Mouse (Mus musculus) hindbrain, embryonic 12.5 days (tissue): Measurements from ENCODE around the gene Tmc6. TPM values are rescaled to one million over a fixed set of nuclear protein-coding genes. Genes with fewer than 3 reads are reported as not detected.

Experiments used
- ATAC-seq: fragments of 200-750 bp; cut with Nextera tagmentation; 2 replicates; pipeline ENCODE4 v1.8.0; 2017; ENCODE audit warnings: moderate TSS enrichment; ENCODE audit not compliant: low FRiP score
- H3K27ac ChIP-seq: fragments of 300-500 bp; sonication (generic); 2 replicates; pipeline ENCODE4 v1.5.1; 2016; ENCODE audit warnings: mild to moderate bottlenecking
- H3K27me3 ChIP-seq: fragments of 300-500 bp; sonication (generic); 2 replicates; pipeline ENCODE4 v1.6.1; 2016; ENCODE audit warnings: mild to moderate bottlenecking
- H3K36me3 ChIP-seq: fragments of 300-500 bp; sonication (generic); 2 replicates; pipeline ENCODE4 v1.6.1; 2016; ENCODE audit warnings: mild to moderate bottlenecking
- H3K4me1 ChIP-seq: fragments of 300-500 bp; sonication (generic); 2 replicates; pipeline ENCODE4 v1.6.1; 2016
- H3K4me2 ChIP-seq: fragments of 300-500 bp; sonication (generic); replicated peaks from 2 replicates; pipeline ENCODE4 v1.6.1; 2016; ENCODE audit warnings: mild to moderate bottlenecking
- H3K4me3 ChIP-seq: fragments of 300-500 bp; sonication (generic); 2 replicates; pipeline ENCODE4 v1.5.1; 2016; ENCODE audit warnings: mild to moderate bottlenecking
- H3K9ac ChIP-seq: fragments of 300-500 bp; sonication (generic); 2 replicates; pipeline ENCODE4 v1.6.1; 2016; ENCODE audit warnings: mild to moderate bottlenecking, moderate library complexity
- H3K9me3 ChIP-seq: fragments of 300-500 bp; sonication (generic); replicated peaks from 2 replicates; pipeline ENCODE4 v1.6.1; 2016; ENCODE audit warnings: mild to moderate bottlenecking
- WGBS: fragments of 180-500 bp; shearing (Covaris S2); methylation state at CpG from one replicate; pipeline ENCODE4 v1.1.7; 2016; 5-methylcytosine and 5-hydroxymethylcytosine counted together
- polyA plus RNA-seq: library from polyadenylated mRNA; unstranded; fragments of >200 nt; fragmentation: Nextera tagmentation; extraction: Ambion mirVana; gene quantifications from 2 replicates; pipeline ENCODE4 v1.2.1, GENCODE M21; 2016

Tmc6 gene
- polyA plus RNA-seq, 1 experiment from 2014 or later: 9.2 TPM

DNA sequence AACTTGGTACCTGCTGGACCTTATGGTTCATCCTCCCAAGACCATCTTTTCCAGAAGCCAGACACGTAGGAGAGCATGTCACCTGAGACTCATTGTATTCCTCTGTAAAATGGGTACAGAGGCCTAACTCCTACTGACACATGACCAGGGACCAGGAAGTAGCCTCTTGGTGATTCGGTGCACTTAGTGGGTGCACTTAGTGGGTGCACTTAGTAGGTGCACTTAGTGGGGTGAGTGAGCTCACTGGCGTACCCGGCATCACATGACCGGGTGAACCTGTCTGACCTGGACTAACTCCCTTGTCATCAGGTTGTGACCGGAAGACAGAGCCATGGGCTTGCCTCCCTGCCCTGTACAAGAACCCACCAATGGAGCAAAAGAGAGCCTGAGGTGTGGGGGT is 24.8 kb upstream of the Tmc6 start:
- H3K36me3 ChIP-seq: no peaks in the 10 kb centered on the region
- no peak overlapping the region for H3K4me2 ChIP-seq
- WGBS: 93% methylated on average over 6 of the region's 6 CpGs

DNA sequence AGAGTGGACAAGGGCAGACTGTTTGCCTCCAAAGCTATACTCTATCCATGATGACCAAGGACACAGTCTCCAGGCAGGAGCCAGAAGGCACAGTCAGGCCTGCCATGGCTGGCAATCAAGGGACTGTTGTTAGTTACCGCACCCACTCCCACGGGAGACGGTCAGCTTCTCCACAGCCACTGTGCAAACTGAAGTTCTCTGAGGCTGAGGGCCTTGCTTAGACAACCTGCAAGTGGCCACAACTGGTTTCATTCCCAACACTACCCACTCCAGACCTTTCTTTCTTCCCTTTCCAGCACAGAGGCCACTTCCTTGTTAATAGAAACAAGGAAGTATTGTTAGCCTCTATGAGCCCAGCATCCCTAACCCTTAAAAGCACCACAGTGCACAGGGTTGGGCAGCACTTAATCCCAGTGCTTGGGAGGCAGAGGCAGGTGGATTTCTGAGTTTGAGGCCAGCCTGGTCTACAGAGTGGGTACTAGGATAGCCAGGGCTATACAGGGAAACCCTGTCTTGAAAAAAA is 21.2 kb upstream of the Tmc6 start:
- no peaks in the 10 kb centered on the region for H3K27me3 ChIP-seq
- no peaks in the 10 kb centered on the region for H3K36me3 ChIP-seq
- H3K27ac ChIP-seq: no peak overlapping the region
- no peak for ATAC-seq
- H3K4me2 ChIP-seq: no peak overlapping the region
- H3K9ac ChIP-seq: no peak overlapping the region
- no peak overlapping the region for H3K4me3 ChIP-seq
- no peaks in the 10 kb centered on the region; the same call in 1 of the 2 replicates for H3K4me1 ChIP-seq
- no peaks in the 10 kb centered on the region for H3K9me3 ChIP-seq
- WGBS: 93% methylated on average over 3 of the region's 3 CpGs

More for the DNA sequence above, 24.8 kb upstream of the Tmc6 start:
- no peaks in the 10 kb centered on the region for H3K9me3 ChIP-seq
- ATAC-seq: no peak
- no peak overlapping the region for H3K27ac ChIP-seq
- peaks cover 15% of the 10 kb centered on the region for H3K27me3 ChIP-seq
- H3K4me3 ChIP-seq: no peak overlapping the region
- H3K4me1 ChIP-seq: peaks cover 17% of the 10 kb centered on the region
- H3K9ac ChIP-seq: no peak overlapping the region

DNA sequence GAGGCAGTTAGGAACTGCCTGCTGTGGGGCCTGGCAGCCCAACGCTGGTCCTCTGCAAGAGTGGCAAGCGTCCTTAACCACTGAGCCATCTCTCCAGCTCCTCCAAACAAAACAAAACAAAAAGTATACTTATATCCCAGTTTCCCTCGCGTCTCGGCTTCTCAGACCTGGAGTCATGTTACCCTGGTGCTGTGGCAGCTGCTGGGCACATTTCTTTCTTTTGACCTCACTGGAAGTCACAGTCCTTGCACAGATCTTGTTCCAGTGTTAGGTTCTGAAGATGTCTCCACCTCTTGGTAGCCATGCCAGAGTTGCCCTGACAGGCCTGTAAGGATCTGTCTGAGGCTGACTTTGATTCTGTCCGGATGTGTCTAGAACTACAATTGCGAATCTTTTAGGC is 19.7 kb upstream of the Tmc6 start:
- Histone ChIP-seq H3K4me3 (no peak overlapping the region), H3K27me3 (no peaks in the 10 kb centered on the region; the same call in 1 of the 2 replicates), H3K4me1 (no peaks in the 10 kb centered on the region; the same call in 1 of the 2 replicates), H3K9me3 (no peaks in the 10 kb centered on the region), H3K36me3 (no peaks in the 10 kb centered on the region), H3K4me2 (no peak overlapping the region), H3K9ac (no peak overlapping the region), H3K27ac (no peak overlapping the region)
- no peak for ATAC-seq
- 69% methylated on average over 7 of the region's 7 CpGs for WGBS

DNA sequence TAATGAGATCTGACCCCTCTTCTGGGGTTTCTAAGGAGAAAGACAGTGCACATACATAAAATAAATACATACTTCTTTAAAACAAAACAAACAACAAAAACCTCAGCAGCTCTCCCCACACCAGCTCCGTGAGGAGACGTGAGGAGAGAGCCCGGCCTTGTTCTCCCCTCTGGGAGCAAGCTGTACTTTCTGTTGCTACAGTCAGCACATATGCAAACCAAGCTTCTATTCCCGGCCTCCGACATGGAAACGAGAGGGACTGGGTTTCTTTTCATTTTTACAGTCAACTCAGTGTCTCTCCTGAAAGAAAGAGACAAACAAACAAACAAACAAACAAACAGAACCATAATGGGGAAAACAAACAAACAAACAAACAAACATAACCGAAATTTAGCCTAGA is 18.0 kb upstream of the Tmc6 start:
- no peaks in the 10 kb centered on the region; the same call in 1 of the 2 replicates for H3K4me1 ChIP-seq
- H3K36me3 ChIP-seq: no peaks in the 10 kb centered on the region
- no peaks in the 10 kb centered on the region for H3K9me3 ChIP-seq
- H3K27ac ChIP-seq: no peak overlapping the region
- no peak for ATAC-seq
- no peak overlapping the region for H3K9ac ChIP-seq
- WGBS: 82% methylated on average over 7 of the region's 7 CpGs
- no peak overlapping the region for H3K4me2 ChIP-seq
- no peaks in the 10 kb centered on the region; the same call in 1 of the 2 replicates for H3K27me3 ChIP-seq
- no peak overlapping the region for H3K4me3 ChIP-seq

DNA sequence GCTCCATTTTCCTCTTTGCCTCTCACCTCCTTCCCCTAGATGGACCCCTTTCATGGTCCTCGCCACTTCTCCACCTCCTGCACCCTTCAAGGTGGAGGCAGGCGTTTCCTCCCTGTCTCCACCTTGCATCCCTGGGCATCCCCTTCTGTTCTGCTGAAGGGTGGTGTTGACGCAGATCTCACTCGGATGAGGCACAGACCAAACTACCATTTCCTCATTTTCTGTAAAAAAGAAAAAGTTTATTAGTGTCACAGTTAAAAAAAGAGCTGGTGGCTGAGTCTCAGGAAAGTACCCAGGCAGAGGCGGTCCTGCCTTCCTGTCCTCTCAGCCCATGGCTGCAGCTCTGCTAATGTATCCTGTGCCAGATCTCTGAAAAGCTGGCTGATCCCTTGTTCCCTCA is 17.2 kb upstream of the Tmc6 start:
- Histone ChIP-seq H3K27ac (no peak overlapping the region), H3K36me3 (no peaks in the 10 kb centered on the region), H3K4me3 (no peak overlapping the region), H3K9ac (no peak overlapping the region), H3K4me2 (no peak overlapping the region), H3K9me3 (no peaks in the 10 kb centered on the region), H3K4me1 (no peaks in the 10 kb centered on the region; the same call in 1 of the 2 replicates), H3K27me3 (no peaks in the 10 kb centered on the region; the same call in 1 of the 2 replicates)
- 73% methylated on average over 5 of the region's 5 CpGs for WGBS
- ATAC-seq: no peak

DNA sequence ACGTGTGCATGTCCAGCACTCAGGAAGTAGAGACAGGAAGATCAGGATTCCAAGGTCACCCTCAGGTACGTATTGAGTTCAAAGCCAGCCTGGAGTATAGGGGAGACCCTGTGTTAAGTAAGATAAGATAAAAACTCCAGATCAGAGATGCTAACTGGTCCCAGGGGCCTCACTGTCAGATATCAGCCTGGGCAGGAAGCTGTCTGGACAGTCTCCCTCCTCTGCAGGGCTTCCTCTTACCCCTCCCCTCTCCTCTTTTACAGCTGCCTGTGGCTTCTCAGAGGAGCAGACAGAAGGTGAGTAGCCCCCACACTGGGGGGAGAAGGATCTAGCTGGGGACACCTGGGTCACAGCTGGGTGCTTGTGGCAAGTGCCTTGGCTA is 16.2 kb upstream of the Tmc6 start:
- H3K9me3 ChIP-seq: no peaks in the 10 kb centered on the region
- no peak overlapping the region for H3K27ac ChIP-seq
- 60% methylated on average over 2 of the region's 2 CpGs for WGBS
- H3K36me3 ChIP-seq: no peaks in the 10 kb centered on the region
- no peaks in the 10 kb centered on the region; the same call in 1 of the 2 replicates for H3K27me3 ChIP-seq
- no peak for ATAC-seq
- H3K4me2 ChIP-seq: no peak overlapping the region
- no peak overlapping the region for H3K4me3 ChIP-seq
- H3K9ac ChIP-seq: no peak overlapping the region
- no peaks in the 10 kb centered on the region; the same call in 1 of the 2 replicates for H3K4me1 ChIP-seq

DNA sequence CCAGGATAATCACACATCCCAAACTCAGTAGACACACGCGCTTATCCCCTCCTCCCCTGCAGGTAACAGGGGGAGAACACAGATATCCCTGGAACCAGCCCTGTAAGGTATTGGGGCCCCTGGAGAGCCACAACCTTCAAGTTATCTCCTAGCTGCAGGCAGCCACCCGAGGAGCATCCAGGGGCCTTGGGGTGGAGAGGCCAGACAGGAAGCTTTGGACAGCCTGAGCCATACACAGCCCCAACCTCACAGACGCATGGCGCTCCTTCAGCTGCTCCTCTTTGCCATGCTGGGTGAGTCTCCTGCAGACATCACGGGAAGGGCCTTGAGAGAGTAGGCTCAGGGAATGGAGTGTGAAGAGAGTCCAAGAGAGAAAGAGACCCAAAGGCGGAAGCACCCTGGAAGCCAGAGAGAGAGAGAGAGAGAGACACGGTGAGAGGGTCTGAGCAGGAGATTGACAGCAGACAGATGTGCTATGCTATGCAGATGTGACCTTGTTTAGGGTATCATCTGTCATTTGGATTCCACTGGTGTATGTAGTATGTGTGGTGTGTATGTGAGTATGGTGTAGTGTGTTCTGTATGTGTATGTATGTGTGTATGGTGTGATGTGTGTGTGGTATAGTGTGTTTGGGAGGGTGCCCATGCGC is 15.6 kb upstream of the Tmc6 start, which contains the start of gene 6030468B19Rik:
TSS of gene 6030468B19Rik (plus strand) at position 150 of the 649 bp plus-strand sequence.
- peaks cover 1% of the 10 kb centered on the region for H3K27me3 ChIP-seq

DNA sequence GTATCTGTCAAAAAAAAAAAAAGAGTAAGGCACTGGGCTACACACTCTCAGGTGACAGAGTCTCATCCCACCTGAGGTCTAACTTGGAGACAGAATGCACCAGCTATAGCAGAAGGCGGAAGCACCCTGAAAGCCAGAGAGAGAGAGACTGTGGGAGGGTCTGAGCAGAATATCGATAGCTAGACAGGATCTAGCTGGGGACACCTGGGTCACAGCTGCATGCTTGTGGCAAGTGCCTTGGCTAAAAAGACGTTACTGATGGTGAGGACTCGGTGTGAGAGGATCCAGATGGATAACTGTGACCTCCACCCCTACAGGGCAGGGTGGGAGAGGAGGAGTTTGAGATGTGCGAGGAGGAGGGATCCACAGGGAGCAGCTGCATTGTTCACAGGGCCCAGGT is 15.0 kb upstream of the Tmc6 start:
- no peaks in the 10 kb centered on the region for H3K36me3 ChIP-seq
- H3K4me1 ChIP-seq: peaks cover 3% of the 10 kb centered on the region; the same call in 1 of the 2 replicates
- no peaks in the 10 kb centered on the region for H3K9me3 ChIP-seq
- WGBS: 39% methylated on average over 5 of the region's 5 CpGs
- no peak overlapping the region for H3K9ac ChIP-seq
- peaks cover 8% of the 10 kb centered on the region for H3K27me3 ChIP-seq
- H3K4me2 ChIP-seq: no peak overlapping the region
- no peak overlapping the region for H3K27ac ChIP-seq
- H3K4me3 ChIP-seq: no peak overlapping the region
- no peak for ATAC-seq

More for the DNA sequence above, 15.6 kb upstream of the Tmc6 start, which contains the start of gene 6030468B19Rik:
- H3K27ac ChIP-seq: no peak within 1 kb of the TSS
- H3K36me3 ChIP-seq: no peaks in the 10 kb centered on the region
- no peaks in the 10 kb centered on the region for H3K9me3 ChIP-seq
- no peak within 1 kb of the TSS for H3K9ac ChIP-seq
- no peak within 1 kb of the TSS for H3K4me2 ChIP-seq
- 61% methylated on average over 9 of the region's 9 CpGs for WGBS
- H3K4me3 ChIP-seq: no peak within 1 kb of the TSS
- H3K4me1 ChIP-seq: no peaks in the 10 kb centered on the region; the same call in 1 of the 2 replicates
- ATAC-seq: no peak

DNA sequence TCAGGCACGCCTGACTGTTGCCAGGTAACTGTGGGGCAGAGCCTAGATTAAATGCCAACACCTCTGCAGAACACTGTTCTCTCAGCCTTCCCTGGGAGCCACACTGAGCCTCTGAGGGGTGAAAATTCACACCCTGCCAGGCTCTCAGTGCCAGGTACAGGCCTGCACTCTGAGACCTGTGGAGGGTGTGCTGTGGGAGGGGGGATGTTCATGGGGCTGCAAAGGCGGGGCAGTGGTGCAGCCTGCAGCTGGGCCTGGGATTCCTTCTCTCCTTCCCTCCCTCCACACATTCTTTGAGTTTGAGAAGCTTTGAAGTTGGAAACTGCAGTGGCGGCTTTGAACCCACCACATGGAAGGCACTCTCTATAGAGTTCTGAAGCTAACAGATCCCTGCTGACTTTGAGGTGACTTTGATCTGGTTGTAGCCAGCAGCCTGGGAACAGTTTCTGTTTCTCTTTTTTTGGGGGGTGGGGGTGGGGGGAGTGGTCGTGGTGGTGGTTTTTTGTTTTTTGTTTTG is 12.1 kb upstream of the Tmc6 start:
- WGBS: 57% methylated on average over 4 of the region's 4 CpGs
- H3K36me3 ChIP-seq: no peaks in the 10 kb centered on the region
- H3K4me3 ChIP-seq: no peak overlapping the region
- no peak for ATAC-seq
- no peak overlapping the region for H3K4me2 ChIP-seq
- no peak overlapping the region for H3K9ac ChIP-seq
- H3K27ac ChIP-seq: no peak overlapping the region
- H3K27me3 ChIP-seq: peaks cover 28% of the 10 kb centered on the region
- peaks cover 11% of the 10 kb centered on the region for H3K4me1 ChIP-seq
- no peaks in the 10 kb centered on the region for H3K9me3 ChIP-seq

DNA sequence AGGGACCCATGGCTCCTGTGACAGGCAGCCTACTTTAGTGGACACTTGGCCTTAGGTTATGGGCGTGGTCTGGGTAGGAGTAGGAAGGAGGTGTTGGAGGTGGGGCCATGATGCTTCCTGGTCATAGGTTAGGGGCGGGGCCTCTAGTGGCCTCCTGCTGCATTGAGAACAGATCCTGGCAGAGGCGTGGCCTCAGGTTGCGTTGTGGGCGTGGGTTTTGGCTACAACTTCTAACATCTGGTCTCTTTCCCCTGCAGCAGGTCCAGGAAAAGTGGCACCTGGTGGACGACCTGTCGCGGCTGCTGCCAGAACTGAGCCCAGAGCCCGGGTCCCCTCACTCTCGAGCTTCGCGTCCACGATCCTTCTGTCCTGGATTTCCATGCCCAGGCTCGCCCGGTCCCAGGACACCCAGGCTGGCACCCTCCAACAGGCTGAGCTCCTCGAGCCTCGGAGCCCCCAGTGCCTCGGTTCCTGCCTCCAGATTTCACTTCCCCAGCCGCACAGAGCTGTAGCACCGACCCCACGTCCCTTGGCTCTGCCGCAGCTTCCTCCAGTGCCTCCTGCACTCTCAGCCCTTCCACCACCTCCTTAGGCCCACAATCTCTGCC is 10.4 kb upstream of the Tmc6 start:
- no peak for ATAC-seq
- no peak overlapping the region for H3K4me3 ChIP-seq
- H3K36me3 ChIP-seq: no peaks in the 10 kb centered on the region
- H3K9me3 ChIP-seq: no peaks in the 10 kb centered on the region
- 9% methylated on average over 22 of the region's 22 CpGs for WGBS
- no peak overlapping the region for H3K27ac ChIP-seq
- peaks cover 28% of the 10 kb centered on the region for H3K27me3 ChIP-seq
- no peak overlapping the region for H3K9ac ChIP-seq
- peaks cover 11% of the 10 kb centered on the region for H3K4me1 ChIP-seq
- H3K4me2 ChIP-seq: peak overlapping the region; percentile 36

DNA sequence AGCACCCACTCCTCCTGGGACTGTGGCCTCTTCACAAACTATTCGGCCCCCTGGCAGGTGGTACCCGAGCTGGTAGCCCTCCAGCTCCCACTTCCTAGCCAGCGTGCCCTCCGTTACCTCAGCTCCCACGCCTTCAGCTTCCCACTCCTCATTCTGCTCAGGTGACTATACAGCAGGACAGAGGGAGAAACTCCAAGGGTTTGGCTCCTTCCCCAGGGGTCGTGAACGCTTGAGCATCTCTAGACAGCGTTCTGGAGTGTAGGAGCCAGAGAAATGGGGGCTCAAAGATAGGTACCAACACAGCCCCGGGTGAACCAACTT is 9.4 kb upstream of the Tmc6 start:
- WGBS: 82% methylated on average over 9 of the region's 9 CpGs
- Histone ChIP-seq H3K4me1 (peaks cover 11% of the 10 kb centered on the region), H3K9me3 (no peaks in the 10 kb centered on the region), H3K4me3 (no peak overlapping the region), H3K4me2 (no peak overlapping the region), H3K36me3 (no peaks in the 10 kb centered on the region), H3K27ac (no peak overlapping the region), H3K27me3 (peaks cover 28% of the 10 kb centered on the region), H3K9ac (no peak overlapping the region)
- ATAC-seq: no peak

DNA sequence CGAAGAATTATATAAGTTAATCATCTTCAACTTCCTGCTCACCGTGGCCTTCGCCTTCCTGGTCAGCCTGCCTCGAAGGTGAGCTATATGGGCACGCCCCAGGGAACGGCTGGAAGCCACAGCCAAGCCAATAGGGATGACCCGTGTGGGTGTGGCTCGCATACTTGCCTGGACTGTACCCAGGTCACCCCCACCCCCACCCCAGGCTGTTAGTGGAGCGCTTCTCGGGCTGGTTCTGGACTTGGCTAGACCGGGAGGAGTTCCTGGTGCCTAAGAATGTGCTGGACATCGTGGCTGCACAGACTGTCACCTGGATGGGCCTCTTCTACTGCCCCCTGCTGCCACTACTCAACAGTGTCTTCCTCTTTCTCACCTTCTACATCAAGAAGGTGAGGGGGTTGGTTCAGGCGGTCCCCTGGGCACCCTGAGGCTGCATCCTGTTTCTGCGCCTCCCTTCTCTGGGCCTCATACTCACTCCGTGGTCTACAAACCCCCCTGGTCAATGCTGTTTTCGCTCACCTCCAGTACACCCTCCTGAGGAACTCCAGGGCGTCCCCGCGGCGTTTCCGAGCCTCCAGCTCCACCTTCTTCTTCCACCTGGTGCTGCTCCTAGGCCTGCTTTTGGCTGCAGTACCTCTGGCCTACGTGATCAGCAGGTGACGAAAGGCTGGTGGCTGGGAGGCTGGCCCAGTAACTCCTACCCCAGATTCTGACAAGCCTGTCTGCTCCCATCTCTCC is 8.9 kb upstream of the Tmc6 start:
- no peaks in the 10 kb centered on the region for H3K36me3 ChIP-seq
- peak overlapping the region; percentile 27; the same call in 1 of the 2 replicates for H3K4me2 ChIP-seq
- no peaks in the 10 kb centered on the region for H3K9me3 ChIP-seq
- no peak overlapping the region for H3K9ac ChIP-seq
- peaks cover 28% of the 10 kb centered on the region for H3K27me3 ChIP-seq
- WGBS: 29% methylated on average over 23 of the region's 23 CpGs
- no peak overlapping the region for H3K4me3 ChIP-seq
- no peak overlapping the region for H3K27ac ChIP-seq
- peaks cover 14% of the 10 kb centered on the region for H3K4me1 ChIP-seq
- ATAC-seq: no peak
